Mouse (Mus musculus): ENCODE measurements around the gene Gm27029. TPM values are rescaled to one million over a fixed set of nuclear protein-coding genes. Genes with fewer than 3 reads are reported as not detected.
"Not testable (repeated sequence)": the region's sequence is repeated elsewhere in the genome, so short reads cannot be mapped to it uniquely, and the experiment has no call there.

Gene Gm27029
- total RNA-seq (2015; ENCODE audit: low replicate concordance): 3.2 TPM in 1 of 2 replicates, not detected in the other
- not detected in 2 replicates for total RNA-seq (2017; ENCODE audit: low replicate concordance)

GRCm38 (mm10) chr11:101424105-101424851 lies at the start of gene Gm27029:
Gene Gm27029 (minus strand): TSS chr11:101424796.
- no peak for ATAC-seq (replicated peaks; ENCODE audit: low FRiP score, poor library complexity, severe bottlenecking)

- ATAC-seq (replicated peaks; ENCODE audit: low FRiP score, poor library complexity, severe bottlenecking): no peak
These were observed 49.7 kb upstream of the Gm27029 start for GRCm38 (mm10) chr11:101474298-101474697.

GRCm38 (mm10) chr11:101473686-101474085 lies 49.1 kb upstream of the Gm27029 start:
- ATAC-seq (replicated peaks; ENCODE audit: low FRiP score, poor library complexity, severe bottlenecking): not testable (repeated sequence)

- ATAC-seq (replicated peaks; ENCODE audit: low FRiP score, poor library complexity, severe bottlenecking): no peak
These were observed 47.7 kb upstream of the Gm27029 start for GRCm38 (mm10) chr11:101472336-101472735.

- ATAC-seq (replicated peaks; ENCODE audit: low FRiP score, poor library complexity, severe bottlenecking): no peak
These were observed 47.3 kb upstream of the Gm27029 start for GRCm38 (mm10) chr11:101471926-101472325.

- no peak for ATAC-seq (replicated peaks; ENCODE audit: low FRiP score, poor library complexity, severe bottlenecking)
These were observed 45.6 kb upstream of the Gm27029 start for GRCm38 (mm10) chr11:101470206-101470605.

- ATAC-seq (replicated peaks; ENCODE audit: low FRiP score, poor library complexity, severe bottlenecking): no peak
These were observed 44.6 kb upstream of the Gm27029 start for GRCm38 (mm10) chr11:101469155-101469554.

- ATAC-seq (replicated peaks; ENCODE audit: low FRiP score, poor library complexity, severe bottlenecking): no peak
These were observed 44.1 kb upstream of the Gm27029 start for GRCm38 (mm10) chr11:101468731-101469130.

- no peak for ATAC-seq (replicated peaks; ENCODE audit: low FRiP score, poor library complexity, severe bottlenecking)
These were observed 43.7 kb upstream of the Gm27029 start for GRCm38 (mm10) chr11:101468263-101468688.

- no peak for ATAC-seq (replicated peaks; ENCODE audit: low FRiP score, poor library complexity, severe bottlenecking)
These were observed 43.1 kb upstream of the Gm27029 start for GRCm38 (mm10) chr11:101467477-101468262.

GRCm38 (mm10) chr11:101466552-101466950 lies 42.0 kb upstream of the Gm27029 start:
- ATAC-seq (replicated peaks; ENCODE audit: low FRiP score, poor library complexity, severe bottlenecking): not testable (repeated sequence)

GRCm38 (mm10) chr11:101465869-101466551 lies 41.4 kb upstream of the Gm27029 start, which contains the start of gene Vat1:
Gene Vat1 (minus strand): TSS chr11:101466230.
- peak; percentile 66 for ATAC-seq (replicated peaks; ENCODE audit: low FRiP score, poor library complexity, severe bottlenecking)

GRCm38 (mm10) chr11:101465101-101465868 lies 40.7 kb upstream of the Gm27029 start:
- no peak for ATAC-seq (replicated peaks; ENCODE audit: low FRiP score, poor library complexity, severe bottlenecking)

- ATAC-seq (replicated peaks; ENCODE audit: low FRiP score, poor library complexity, severe bottlenecking): no peak
These were observed 39.9 kb upstream of the Gm27029 start, which contains the start of gene Rnd2 for GRCm38 (mm10) chr11:101464211-101465100. Gene Rnd2 (plus strand): TSS chr11:101464999.

GRCm38 (mm10) chr11:101462583-101463440 lies 38.2 kb upstream of the Gm27029 start:
- no peak for ATAC-seq (replicated peaks; ENCODE audit: low FRiP score, poor library complexity, severe bottlenecking)

GRCm38 (mm10) chr11:101462141-101462540 lies 37.5 kb upstream of the Gm27029 start:
- ATAC-seq (replicated peaks; ENCODE audit: low FRiP score, poor library complexity, severe bottlenecking): no peak

GRCm38 (mm10) chr11:101460321-101460720 lies 35.7 kb upstream of the Gm27029 start:
- ATAC-seq (replicated peaks; ENCODE audit: low FRiP score, poor library complexity, severe bottlenecking): no peak
